Mouse (Mus musculus): ENCODE data around the gene Abcf1. TPM values are rescaled to one million over a fixed set of nuclear protein-coding genes. Genes with fewer than 3 reads are reported as not detected.
"Not testable (repeated sequence)": the region's sequence is repeated elsewhere in the genome, so short reads cannot be mapped to it uniquely, and the experiment has no call there.

Gene Abcf1
- total RNA-seq (2021) = 10 to 100 TPM; 70.3 to 80.6 TPM

DNA sequence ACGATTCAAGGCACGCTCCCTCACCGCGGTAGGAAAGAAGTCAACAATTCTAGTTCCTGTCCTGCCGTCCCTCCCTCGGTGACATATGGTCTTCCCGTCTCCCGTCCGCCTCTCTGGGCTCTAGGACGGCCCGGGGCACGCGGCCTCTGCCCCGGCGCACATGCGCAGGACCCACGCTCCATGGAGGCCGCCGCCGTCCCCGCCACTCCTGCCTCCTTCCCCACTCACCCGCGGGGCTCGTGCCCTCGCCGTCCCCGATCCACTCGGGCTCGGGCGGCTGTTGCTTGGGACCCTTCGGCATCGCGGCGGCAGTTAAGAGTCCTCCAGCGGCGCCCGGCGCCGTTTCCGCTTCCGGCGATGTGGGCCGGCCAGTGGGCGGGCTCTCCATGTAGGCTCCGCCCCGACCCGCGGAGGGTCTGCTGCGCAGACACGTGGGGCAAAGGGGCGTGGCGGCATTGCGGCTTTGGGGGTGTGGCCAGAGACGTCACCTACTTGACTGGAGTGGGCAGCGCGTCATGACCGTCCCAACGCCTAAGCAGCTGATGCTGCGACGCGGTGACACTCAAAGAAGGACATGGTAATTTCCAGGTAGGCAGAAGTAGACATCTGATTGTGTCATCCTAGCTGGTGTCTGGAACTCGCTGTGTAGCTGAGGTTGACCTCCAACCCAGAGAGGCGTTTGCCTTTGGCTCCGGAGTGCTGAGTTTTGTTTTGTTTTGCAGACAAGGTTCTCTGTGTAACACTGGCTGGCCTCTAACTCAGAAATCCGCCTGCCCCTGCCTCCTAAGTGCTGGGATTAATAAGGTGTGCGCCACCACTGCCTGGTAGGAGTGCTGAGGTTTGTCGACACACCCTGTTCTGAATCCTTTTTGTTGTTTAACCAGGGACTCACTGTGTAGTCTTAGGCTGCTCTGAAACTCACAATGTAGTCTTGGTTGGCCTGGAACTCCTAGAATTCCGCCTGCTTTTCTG lies at the start of gene Abcf1:
Gene Abcf1, minus strand, starts transcription at position 344 of the 972 bp plus-strand sequence.
- DNase-seq (ENCODE audit: extremely low spot score in 1 of 2, low spot score in 1 of 2) = peak; percentile 95 to 97

DNA sequence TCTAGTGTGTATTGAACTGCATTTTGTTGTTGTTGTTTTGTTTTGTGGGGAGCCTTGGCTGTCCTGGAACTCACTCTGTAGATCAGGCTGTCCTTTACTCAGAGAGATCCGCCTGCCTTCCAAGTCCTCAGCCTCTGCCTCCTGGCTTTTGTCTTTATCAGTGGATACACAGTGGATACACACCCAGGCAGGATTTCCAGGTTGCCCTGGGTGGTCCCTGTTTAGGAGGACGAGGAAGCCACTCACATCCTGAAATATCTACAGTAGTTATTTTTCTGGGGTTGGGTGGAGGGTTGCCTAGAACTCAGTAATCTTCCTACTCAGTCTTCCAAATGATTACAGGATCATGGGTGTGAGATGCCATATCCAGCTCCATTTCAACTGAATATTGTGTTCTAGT lies 49.4 kb upstream of the Abcf1 start:
- DNase-seq (ENCODE audit: extremely low spot score in 1 of 2, low spot score in 1 of 2) = no peak

DNA sequence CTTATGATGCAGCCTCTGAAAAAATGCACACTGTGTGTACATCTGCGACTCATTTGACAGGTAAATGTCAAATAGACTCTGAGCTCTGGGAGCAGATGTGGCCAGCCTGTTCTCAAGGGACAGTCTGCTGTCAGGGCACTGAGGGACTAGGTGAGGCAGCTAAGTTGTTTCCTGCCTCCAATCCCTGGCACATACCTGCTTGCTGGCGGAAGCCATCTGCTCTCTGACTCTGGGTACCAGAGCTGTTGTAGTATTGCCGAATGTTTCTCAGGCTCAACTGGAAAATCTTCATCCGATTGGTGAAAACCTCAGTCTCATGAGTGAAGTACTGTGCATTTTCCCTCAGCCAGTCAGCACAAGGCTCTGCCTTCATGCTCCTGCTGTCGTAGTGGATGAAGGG lies 47.5 kb upstream of the Abcf1 start:
- no peak for DNase-seq (ENCODE audit: extremely low spot score in 1 of 2, low spot score in 1 of 2)

DNA sequence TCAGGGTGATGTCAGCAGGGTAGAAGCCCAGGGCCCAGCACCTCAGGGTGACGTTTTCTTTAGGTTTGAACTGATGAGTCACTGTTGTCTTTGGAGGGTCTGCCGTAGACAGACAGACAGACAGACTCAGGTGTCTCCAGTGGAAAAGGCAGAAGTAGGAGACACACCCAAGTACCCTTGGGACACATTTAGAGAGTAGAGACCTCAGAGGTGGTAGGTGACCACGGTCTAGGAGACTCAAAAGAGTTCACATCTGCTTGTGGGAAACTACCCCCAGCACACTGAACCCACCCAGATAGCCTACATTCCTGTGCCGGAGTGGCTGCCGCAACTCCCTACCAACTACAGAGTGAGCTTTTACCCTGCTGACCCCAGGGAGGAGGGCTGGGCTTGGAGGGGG lies 45.4 kb upstream of the Abcf1 start:
- DNase-seq (ENCODE audit: extremely low spot score in 1 of 2, low spot score in 1 of 2) = no peak

DNA sequence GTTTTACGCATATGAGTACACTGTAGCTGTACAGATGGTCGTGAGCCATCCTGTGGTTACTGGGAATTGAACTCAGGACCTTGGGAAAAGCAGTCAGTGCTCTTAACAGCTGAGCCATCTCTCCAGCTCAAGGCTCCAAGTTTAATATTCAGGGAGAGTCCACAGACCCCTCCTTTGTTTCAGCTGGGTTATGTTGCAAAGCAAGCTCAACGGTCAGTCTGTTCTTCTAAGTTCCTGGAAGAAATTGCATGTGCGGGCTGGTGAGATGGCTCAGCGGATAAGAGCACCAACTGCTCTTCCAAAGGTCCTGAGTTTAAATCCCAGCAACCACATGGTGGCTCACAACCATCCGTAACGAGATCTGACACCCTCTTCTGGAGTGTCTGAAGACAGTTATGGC lies 34.8 kb upstream of the Abcf1 start:
- DNase-seq (ENCODE audit: extremely low spot score in 1 of 2, low spot score in 1 of 2) = not testable (repeated sequence)

DNA sequence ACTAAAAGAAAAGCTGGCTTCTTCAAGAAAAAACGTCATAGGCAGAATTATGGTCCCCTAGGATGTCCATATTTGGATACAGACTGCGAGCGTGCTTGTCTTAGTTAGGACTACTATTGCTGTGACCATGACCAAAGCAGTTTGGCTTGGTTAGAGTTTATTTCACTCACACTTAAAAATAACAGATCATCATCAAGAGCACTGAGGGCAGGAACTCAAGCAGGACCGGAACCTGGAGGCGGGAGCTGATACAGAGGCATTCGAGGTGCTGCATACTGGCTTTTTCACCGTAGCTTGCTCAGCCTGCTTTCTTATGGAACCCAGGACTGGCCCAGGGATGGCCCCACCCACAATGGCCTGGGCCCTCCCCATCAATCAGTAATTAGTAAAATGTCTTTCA lies 33.8 kb upstream of the Abcf1 start:
- no peak for DNase-seq (ENCODE audit: extremely low spot score in 1 of 2, low spot score in 1 of 2)

DNA sequence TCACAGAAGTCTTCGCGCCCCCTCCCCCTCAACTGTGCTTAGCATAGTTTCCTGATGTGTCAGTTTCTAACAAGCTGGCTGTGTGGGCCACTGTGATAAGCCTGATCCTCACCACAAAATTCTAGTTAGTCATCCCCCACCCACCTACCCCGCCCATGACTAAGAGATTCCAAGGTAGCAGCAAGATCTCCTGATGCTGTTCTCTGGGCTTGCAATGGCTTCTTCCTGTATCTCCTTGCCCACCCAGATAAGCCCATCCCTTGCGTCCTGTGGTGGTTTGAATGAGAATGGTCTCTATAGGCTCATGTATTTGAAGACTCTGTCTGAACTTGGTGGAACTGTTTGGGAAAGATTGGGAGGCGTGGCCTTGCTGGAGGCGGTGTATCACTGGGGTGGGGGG lies 32.4 kb upstream of the Abcf1 start:
- no peak for DNase-seq (ENCODE audit: extremely low spot score in 1 of 2, low spot score in 1 of 2)

DNA sequence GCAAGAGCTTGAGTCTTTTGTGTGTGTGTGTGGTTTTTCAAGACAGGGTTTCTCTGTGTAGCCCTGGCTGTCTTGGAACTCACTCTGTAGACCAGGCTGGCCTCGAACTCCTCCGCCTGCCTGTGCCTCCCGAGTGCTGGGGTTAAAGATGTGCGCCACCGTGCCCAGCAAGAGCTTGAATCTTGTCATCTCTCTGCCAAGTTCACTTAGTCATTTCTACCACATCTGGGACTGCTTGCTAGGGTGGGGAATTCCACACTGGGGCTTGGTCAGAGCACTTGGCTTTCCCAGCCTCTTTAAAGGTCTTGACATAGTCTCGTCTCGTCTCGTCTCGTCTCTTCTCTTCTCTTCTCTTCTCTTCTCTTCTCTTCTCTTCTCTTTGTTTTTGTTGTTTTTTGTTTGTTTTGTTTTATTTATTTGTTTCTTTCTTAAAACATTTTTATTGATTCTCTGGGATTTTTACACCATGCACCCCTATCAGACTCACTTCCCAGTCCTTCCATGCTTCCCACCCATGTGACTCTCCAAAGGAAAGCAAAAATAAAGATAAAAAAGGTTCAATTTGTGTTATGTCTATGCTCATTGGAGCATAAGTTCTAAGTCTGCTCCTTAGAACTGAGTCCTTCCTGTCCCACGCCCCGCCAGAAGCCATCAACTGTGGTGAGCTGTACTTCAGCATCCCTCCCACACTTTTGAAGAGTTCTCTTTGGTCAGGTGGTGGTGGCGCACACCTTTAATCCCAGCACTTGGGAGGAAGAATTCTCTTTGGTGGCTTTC lies 31.7 kb upstream of the Abcf1 start:
- DNase-seq (ENCODE audit: extremely low spot score in 1 of 2, low spot score in 1 of 2) = no peak

DNA sequence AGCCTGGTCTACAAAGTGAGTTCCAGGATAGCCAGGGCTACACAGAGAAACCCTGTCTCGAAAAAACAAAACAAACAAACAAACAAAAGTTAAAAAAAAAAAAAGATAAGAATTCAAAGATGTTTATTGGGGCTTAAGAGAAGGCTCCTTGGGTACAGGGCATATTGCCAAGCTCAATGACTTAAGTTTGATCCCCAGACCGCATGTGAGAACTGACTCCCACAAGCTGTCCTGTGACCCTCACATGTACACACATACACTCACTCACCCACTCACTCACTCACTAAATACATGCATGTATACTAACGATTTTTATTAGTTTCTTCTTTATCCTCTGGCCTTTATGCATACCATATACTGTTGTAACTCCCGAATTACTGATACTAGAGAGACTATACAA lies 30.8 kb upstream of the Abcf1 start:
- no peak for DNase-seq (ENCODE audit: extremely low spot score in 1 of 2, low spot score in 1 of 2)

DNA sequence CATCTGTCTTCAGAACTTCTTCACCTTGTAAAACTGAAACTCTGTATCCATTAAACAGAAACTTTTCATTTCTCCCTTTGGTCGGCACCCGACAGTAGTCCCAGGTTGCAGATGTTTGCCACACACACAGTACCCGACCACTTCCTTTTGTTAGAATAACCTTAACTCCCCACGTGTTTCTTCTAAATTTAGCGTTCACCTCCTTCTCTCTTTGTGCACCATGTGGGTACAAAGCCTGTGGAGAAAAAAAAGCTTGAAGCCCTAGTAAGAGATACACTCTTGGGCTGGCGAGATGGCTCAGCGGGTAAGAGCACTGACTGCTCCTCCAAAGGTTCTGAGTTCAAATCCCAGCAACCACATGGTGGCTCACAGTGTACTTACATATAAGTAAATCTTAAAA lies 29.8 kb upstream of the Abcf1 start:
- no peak for DNase-seq (ENCODE audit: extremely low spot score in 1 of 2, low spot score in 1 of 2)

DNA sequence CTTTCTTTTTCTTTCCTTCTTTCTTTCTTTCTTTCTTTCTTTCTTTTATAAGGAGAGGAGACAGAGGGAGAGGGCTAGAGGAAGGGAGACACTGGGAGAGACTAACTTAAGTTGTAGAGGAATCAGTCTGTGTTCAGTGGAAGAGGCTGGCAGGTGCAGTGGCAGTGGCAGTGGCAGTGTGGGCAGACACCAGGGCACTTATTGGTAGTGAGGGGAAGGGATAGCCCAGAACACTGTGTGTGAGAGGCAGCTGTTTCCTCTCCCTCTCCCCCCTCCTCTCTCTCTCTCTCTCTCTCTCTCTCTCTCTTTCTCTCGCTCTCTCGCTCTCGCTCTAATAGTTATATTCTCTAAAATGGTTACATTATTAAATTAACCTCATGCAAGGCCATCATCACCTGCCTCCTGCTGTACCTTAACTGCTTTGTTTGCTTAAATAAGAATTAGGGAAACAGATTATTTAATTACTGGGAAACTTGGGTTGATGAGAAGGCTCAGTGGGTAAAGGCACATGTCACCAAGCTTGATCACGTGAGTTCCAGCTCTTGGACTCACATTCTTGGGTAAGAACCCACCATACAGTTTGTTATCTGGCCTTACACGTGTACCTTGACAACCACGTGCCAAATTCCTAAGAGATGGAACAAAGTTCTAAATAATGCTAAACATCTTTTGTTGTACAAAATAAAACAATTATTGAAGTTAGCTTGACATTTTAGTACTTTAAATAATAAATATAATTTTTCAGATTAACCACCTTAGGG lies 29.2 kb upstream of the Abcf1 start:
- DNase-seq (ENCODE audit: extremely low spot score in 1 of 2, low spot score in 1 of 2) = no peak

DNA sequence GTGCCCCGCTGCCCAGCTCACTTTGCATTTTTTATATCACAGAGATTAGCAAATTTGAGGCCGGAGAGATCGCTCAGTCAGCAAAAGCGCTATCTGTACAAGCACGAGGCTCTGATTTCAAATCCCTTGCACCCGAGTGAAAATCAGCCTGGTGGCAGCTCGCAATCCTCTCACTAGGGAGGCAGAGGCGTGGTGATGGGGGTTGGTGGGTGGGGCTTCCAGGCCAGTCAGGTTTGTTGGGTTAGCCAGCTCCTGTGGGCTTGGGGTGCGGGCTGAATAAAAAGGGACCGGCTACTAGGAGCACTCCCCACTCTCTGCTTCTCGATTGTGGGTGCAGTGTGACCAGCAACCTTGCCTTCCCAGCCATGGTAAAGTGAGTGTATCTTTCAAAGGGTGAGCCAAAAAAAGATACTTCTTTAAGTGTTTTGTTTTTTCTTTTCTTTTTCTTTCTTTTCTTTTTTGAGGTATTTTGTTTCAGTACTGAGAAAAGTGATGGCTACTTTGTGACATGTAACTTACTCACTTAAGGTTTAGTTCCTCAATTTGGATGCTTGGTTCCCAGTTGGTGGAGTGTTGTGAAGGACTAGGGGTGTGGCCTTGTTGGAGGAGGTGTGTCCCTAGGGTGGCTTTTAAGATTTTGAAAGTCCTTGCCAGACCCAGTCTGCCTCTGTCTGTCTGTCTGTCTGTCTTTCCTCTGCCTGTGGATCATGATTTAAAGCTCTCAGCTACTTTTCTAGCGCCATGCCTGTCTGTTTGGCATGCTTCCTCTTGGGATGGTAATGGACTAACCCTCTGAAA lies 28.4 kb upstream of the Abcf1 start:
- no peak for DNase-seq (ENCODE audit: extremely low spot score in 1 of 2, low spot score in 1 of 2)

DNA sequence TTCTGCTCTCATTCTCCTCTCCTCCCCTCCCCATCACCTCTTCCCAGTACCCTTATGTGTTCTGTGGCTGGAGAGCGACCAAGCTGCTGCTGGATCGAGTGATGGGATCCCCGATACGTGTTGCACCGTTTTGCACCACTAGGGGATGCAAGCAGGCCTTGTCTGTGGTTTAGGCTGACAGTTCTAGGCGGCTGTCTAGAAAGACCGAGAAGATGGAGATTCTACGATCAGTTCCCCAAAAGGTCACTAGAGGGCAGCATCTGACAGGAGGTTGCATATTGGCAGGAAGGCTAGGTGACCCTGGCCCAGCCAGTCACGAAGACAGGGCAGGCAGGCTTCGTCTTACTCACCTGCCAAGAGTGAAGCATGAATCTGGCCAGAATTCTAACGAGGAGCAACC lies 27.4 kb upstream of the Abcf1 start:
- DNase-seq (ENCODE audit: extremely low spot score in 1 of 2, low spot score in 1 of 2) = peak; percentile 84 to 99

DNA sequence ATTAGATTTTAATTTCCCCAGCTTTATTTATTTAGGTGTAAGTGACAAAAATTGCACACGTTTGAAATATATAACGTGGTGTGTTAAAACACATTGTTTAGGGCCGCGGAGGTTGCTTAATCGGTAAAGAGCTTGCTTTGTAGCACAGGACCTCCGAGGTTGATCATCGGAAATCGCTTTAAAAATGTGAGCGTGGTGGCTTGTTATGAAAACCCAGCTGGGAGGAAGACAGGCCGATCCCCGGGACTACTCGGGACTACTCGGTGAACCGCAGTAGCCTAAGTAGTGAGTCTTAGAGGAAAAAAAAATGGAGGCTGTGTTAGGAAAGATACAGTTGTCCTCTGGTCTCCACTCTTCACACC lies 25.3 kb upstream of the Abcf1 start:
- DNase-seq (ENCODE audit: extremely low spot score in 1 of 2, low spot score in 1 of 2) = no peak

DNA sequence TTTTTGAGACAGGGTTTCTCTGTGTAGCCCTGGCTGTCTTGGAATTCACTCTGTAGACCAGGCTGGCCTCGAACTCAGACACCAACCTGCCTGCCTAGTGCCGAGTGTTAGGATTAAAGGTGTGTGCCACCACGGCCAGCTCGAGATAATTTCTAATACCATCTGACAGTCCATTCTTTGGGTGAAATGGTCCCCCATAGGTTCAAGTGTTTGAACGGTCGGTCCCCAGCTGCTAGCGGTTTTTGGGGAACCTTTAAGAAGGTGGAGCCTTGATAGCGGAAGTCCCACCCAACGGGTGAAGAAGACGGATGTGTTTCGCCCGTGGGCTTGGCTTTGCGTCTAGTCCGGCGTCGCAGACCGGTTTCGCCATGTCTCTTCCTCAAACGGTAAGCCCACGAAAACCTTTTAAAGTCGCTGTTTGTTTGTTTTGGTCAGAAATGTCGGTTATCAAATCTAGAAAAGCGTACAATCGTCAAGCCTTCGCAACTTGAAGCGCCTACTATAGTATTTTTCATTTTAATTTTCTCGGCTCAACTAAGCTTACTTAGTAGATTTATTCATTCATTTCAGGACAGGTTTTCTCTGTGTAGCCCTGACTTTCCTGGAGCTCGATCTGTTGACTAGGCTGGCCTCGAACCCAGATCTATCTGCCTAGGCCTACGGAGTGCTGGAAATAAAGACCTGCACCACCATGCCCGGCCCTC lies 24.8 kb upstream of the Abcf1 start:
- peak; percentile 64 to 67 for DNase-seq (ENCODE audit: extremely low spot score in 1 of 2, low spot score in 1 of 2)

DNA sequence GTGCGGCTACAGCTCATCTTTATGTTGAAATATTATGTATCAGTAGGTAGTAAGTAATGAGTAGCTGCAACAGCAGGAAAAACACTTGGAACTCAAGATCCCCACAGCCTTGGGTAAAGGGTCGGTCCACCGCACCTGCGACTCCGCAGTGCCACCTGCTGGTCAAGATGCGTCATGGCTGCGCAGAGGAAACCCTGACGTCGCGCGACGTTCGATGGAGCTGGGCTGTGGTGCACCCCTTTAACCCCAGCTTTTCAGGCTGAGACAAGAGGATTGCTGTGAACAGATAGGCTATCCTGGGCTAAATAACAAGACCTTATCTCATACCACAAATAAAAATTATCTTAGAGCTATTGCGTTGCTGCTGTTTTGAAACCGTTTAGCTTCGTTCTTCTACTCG lies 24.1 kb upstream of the Abcf1 start:
- peak; percentile 49 to 78 for DNase-seq (ENCODE audit: extremely low spot score in 1 of 2, low spot score in 1 of 2)

DNA sequence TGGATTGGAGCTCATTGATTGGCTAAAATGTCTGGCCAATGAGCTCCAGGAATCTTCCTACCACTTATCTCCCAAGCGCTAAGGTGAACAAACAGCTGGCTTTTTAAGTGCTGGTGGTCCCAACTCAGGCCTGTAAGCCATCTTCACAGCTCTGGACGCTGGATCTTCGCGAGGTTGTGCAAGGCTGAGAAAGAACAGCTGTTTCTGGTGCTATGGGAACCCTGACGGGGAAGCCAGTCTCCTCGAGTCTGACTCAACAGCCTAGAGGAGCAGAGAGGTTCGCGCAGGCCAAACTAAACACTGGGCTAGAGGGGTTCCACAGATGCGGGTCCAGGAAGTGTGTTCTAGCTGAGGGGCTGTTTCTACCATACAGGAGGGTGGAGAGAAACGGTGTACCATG lies 22.2 kb upstream of the Abcf1 start:
- no peak for DNase-seq (ENCODE audit: extremely low spot score in 1 of 2, low spot score in 1 of 2)

DNA sequence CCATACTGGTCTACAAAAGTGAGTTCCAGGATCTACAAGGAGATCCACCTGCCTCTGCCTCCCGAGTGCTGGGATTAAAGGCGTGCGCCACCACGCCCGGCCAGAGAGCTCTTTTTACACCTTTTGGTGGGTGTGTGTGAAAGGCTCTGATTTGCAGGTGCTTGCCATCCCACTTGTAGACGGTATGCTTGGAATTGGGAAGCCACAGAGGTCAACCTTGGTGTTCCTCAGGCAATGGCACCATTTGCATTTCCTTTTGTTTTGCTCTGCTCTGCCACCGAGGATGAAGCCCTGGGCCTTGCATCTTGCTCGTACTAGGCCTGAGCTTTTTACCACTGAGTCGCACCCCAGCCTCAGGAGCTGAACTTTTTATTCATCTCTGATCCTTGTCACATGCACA lies 12.2 kb upstream of the Abcf1 start:
- DNase-seq (ENCODE audit: extremely low spot score in 1 of 2, low spot score in 1 of 2) = no peak

DNA sequence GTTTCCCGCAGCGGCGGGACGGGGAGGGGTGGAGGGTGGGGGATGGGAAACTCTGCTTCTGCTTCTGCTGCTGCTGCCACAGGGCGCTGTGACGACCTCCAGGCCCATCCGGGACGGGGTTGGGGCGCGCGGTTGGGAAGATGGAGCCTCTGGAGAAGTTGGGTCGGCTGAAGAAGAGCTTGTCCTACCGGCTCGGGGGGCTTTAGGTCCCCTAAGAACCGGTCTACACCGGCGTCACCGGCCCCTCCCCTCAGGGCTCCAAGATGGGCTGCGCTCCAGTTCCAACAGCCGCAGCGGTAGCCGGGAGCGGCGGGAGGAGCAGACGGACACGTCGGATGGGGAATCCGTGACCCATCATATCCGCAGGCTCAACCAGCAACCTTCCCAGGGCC lies 10.8 kb upstream of the Abcf1 start:
- peak; percentile 38 to 65 for DNase-seq (ENCODE audit: extremely low spot score in 1 of 2, low spot score in 1 of 2)

Data from layer of hippocampus, postnatal 25 days (tissue).